Mouse (Mus musculus) megakaryocyte progenitor cell, adult 5-6 weeks (primary cell): Measurements from ENCODE around the gene Vegfa. TPM values are rescaled to one million over a fixed set of nuclear protein-coding genes. Genes with fewer than 3 reads are reported as not detected.

Experiments
- ATAC-seq: replicated peaks from 2 replicates; pipeline ENCODE4 v1.8.0; 2016; ENCODE audit warnings: mild to moderate bottlenecking, moderate TSS enrichment, inconsistent platforms; ENCODE audit not compliant: poor library complexity
- total RNA-seq, 2 experiments: library from RNA; stranded (forward) in 1 of 2; stranded (reverse) in 1 of 2; fragments of 157-497, 149-512 nt in 1 of 2; fragments of 200-1000 nt in 1 of 2; gene quantifications; 2 replicates each; pipeline versions ENCODE4 v1.2.3 to v1.2.4; 2015 to 2017

The Vegfa gene
- total RNA-seq, 2 experiments from 2014 or later: 38.3 to 47.8 TPM

DNA sequence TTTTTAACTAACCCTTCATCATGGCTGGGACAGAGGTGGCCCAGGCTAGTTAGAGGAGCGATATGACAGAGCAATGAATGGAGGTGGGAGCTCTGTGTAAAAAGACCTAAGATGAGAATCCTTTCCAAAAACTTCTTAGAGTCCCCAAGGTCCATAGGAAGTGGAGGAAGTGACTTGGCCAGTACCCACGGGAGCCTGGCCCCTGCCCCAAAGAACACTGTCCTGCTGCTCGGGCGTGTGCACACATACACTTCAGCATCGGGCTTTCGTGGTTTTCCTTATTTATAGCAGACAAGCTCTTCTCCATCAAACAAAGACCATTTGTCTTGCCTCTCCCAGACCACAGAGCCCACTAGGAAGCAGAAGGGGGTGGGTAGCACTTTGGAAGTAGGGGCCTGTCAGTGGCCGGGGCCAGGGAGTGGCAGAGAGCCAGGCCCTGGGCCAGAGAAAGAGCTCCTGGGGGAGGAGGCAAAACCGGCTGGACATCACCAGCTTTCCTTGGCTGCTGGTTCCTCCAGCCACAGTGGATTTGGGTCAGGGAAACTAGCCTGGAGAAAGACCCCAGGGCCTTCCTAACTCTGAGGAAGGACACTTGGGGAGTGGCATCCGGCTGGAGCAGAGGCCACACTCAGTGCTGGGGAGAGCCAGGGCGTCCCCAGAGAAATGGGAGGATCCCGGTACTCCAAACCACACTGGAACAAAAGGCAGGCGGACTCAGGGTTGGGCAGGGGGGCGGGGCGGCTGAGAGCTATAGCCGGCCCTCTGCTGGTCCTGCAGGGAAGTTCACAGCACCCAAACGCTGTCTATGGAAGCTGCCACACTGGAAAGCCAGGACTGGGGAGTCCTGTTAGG lies 4.9 kb downstream of the Vegfa start:
- peak; percentile 42 for ATAC-seq

DNA sequence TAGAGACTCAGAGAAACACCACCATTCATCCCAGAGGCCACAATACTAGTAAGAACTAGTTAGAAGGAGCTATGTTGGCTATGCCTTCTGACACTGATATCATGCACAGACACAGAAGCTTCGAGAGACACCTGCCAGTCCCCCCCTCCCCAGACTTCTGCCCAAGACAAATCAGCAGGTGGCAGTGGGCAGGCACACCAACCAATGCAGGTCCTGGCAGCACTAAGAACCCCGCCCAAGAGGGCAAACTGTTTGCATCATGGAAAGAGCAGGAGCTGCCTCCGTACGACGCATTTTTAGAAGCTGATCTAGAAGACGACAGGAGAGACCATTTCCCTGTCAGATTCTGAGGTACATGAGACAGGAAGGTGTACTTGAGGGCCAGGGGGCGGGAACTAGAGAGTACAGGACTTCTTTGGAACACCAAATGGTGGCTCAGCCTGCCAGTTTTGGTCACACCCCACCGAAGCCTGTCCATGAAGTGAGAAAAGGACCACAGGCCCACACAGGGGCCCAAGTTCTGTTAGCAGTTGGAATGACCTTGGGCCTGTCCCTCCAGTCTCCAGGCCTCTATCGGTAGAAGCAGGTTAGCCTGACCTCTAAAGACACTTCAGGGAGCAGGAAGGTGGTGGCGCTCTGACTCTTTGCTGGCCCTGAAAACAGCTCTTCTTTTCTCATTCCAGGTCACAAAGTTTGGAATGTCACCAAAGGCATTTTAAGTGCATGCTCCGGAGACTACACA lies 6.1 kb downstream of the Vegfa start:
- no peak for ATAC-seq

GRCm38 (mm10) chr17:46025207-46025606 lies 7.0 kb downstream of the Vegfa start:
- ATAC-seq: no peak

GRCm38 (mm10) chr17:46024192-46024591 lies 8.0 kb downstream of the Vegfa start:
- ATAC-seq: no peak

GRCm38 (mm10) chr17:46023572-46023971 lies 8.6 kb downstream of the Vegfa start:
- ATAC-seq: no peak

DNA sequence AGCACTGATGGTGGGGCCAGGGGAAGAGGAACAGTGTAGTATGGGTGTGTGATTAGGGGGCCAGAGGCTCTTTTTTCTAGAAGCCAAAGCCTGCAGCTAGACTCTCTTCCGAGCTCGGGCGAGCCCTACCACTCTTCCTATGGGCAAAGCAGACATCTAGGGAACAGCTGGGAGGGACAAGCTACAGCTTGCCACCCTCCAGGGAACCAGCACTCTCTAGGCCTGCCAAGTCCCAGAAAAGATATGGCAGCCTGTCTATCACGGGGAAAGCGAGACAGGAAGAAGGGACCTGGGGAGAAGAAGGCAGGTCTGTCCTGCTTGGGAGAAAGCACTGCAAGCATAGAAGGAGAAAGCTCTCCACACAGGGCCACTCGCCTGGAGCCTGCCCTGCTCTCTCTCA lies 9.2 kb downstream of the Vegfa start:
- no peak for ATAC-seq

GRCm38 (mm10) chr17:46022427-46022826 lies 9.7 kb downstream of the Vegfa start:
- ATAC-seq: no peak

- no peak for ATAC-seq
These were observed 10.4 kb downstream of the Vegfa start for GRCm38 (mm10) chr17:46021760-46022159.

DNA sequence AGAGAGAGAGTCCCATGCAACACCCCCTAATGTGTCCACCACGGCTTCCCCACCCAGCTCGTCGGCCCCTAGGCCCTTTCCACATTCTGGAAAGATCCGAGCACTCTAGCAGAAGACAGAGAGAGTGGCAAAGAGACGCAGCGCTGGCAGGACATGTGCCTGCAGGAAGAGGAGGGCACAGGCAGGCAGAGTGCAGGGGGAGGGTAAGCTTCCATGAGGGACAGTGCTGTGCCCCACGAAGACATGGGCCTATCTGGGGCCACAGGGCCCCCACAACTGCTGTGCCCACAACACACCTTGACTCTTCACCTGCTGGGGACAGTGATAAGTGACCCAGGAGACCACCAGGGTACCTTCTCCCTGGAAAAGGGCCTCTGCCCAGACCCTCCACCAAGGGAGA lies 11.0 kb downstream of the Vegfa start:
- ATAC-seq: no peak

DNA sequence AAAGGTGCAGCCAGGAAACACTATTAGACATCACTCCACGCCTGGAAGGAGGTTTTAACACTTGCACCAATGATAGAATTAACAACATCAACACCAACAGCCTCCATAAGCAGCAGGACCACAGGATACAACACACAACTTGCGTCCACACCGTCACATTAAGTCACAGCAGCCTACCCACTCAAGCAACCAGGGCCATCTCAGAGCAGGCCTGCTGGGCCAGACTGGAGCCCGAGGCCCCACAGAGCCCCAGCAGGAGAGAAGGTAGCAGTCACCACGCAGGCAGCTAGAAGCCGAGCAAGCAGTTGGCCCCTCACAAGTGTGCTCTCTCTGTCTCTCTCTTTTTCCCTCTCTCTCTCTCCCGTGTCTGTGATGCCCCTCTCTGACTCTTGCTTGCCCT lies 11.6 kb downstream of the Vegfa start:
- ATAC-seq: no peak

- no peak for ATAC-seq
These were observed 13.5 kb downstream of the Vegfa start for GRCm38 (mm10) chr17:46018736-46019004.

GRCm38 (mm10) chr17:46017946-46018735 lies 14.0 kb downstream of the Vegfa start:
- no peak for ATAC-seq

GRCm38 (mm10) chr17:46016617-46017016 lies 15.6 kb downstream of the Vegfa start:
- ATAC-seq: no peak

GRCm38 (mm10) chr17:46015967-46016366 lies 16.2 kb downstream of the Vegfa start:
- ATAC-seq: no peak

DNA sequence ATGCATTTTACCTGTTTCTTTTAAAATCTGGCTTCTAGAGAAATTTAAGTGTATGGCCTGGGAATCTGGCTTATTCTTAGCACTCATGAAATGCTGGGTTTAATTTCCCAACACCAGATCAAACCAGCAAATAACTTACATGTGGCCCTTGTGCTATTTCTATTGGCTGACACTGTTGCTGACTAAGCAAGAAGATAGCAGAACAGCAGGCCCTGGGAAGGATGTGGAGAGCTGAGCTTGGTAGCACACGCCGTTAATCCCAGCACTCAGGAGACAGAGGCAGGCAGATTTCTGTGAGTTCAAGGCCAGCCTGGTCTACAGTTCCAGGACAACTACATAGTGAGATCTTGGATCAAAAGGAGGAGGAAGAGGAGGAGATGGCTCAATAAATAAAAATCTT lies 17.2 kb downstream of the Vegfa start:
- ATAC-seq: no peak

GRCm38 (mm10) chr17:46013549-46013948 lies 18.6 kb downstream of the Vegfa start:
- ATAC-seq: peak; percentile 84

- ATAC-seq: no peak
These were observed 20.0 kb downstream of the Vegfa start for GRCm38 (mm10) chr17:46012211-46012610.

GRCm38 (mm10) chr17:46010462-46010861 lies 21.7 kb downstream of the Vegfa start:
- peak; percentile 36; the same call in 1 of the 2 replicates for ATAC-seq

- ATAC-seq: no peak
These were observed 23.0 kb downstream of the Vegfa start for GRCm38 (mm10) chr17:46009182-46009581.

GRCm38 (mm10) chr17:46005458-46005857 lies 26.7 kb downstream of the Vegfa start:
- ATAC-seq: peak; percentile 91

GRCm38 (mm10) chr17:46004482-46004881 lies 27.7 kb downstream of the Vegfa start:
- ATAC-seq: no peak
